Mouse (Mus musculus): ENCODE data around the gene Mob3b.

- TF ChIP-seq CTCF (IDR thresholded peaks at IDR 0.05; ENCODE audit: low read depth, low read length) (no peak), GATA1 (IDR thresholded peaks at IDR 0.05; ENCODE audit: borderline replicate concordance, low read length) (no peak)
These were observed 52.0 kb downstream of the Mob3b start for GRCm38 (mm10) chr4:35105115-35105773.

All from G1E (cell line).